Mouse (Mus musculus) bone marrow, adult 2 months (tissue): ENCODE results near the gene Col6a6. TPM values are rescaled to one million over a fixed set of nuclear protein-coding genes. Genes with fewer than 3 reads are reported as not detected.

ENCODE experiments used
- H3K27ac ChIP-seq: fragments of 200-500 bp; 2 replicates; pipeline ENCODE4 v1.5.1; 2012; ENCODE audit warnings: low read depth, mild to moderate bottlenecking, control low read depth, inconsistent platforms, low read length; ENCODE audit not compliant: control insufficient read depth, poor library complexity, insufficient read depth
- H3K4me1 ChIP-seq: fragments of 200-500 bp; 2 replicates; pipeline ENCODE4 v1.6.1; 2011; ENCODE audit warnings: low read length; ENCODE audit not compliant: control insufficient read depth, insufficient read depth
- H3K4me3 ChIP-seq: fragments of 200-500 bp; replicated peaks from 2 replicates; pipeline ENCODE3; 2011; ENCODE audit warnings: mild to moderate bottlenecking, low read depth, low read length, control low read depth; ENCODE audit not compliant: control insufficient read depth
- CTCF ChIP-seq: fragments of 200-500 bp; IDR thresholded peaks from 2 replicates; pipeline ENCODE4 v1.5.1; 2011; ENCODE audit warnings: low read length, control low read depth; ENCODE audit not compliant: control insufficient read depth, insufficient read depth
- POLR2A ChIP-seq: fragments of 200-500 bp; IDR thresholded peaks from 2 replicates; pipeline ENCODE4 v1.6.1; 2011; ENCODE audit warnings: low read depth, mild to moderate bottlenecking, control low read depth, low read length, borderline replicate concordance; ENCODE audit not compliant: control insufficient read depth
- WGBS: fragments of 180-500 bp; shearing (Covaris S2); methylation state at CpG from one replicate; pipeline ENCODE4 v1.1.7; 2018; 5-methylcytosine and 5-hydroxymethylcytosine counted together
- polyA plus RNA-seq: library from polyadenylated mRNA; stranded (reverse); fragments of >200 nt; gene quantifications from 2 replicates; pipeline ENCODE4 v1.2.4, GENCODE M21; 2011; ENCODE audit warnings: low replicate concordance; ENCODE audit not compliant: missing spikeins, insufficient read depth, insufficient read length

Gene Col6a6
- polyA plus RNA-seq, 1 experiment: not detected

DNA sequence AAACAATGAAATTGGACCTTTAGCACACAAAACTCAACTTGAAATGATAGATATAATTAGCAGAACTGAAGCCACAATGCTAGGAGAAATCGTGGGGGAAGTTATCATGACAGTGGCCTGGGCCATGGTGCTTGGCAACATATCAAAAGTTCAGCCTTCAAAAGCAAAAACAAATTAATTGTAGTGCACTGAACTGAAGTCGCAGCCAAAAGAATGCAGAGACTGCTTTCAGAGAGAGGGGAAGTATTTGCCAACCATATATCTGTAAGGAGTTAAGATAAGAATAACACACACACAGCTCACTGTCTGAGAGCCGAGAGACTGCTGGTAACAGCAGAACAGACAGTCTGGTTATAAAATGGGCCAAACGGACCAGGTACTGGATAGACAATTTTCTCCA, 33.0 kb downstream of the Col6a6 start:
- 32% methylated on average over 4 of the region's 4 CpGs for WGBS
- Histone ChIP-seq H3K4me1 (no peaks in the 10 kb centered on the region), H3K27ac (no peak overlapping the region), H3K4me3 (no peak overlapping the region)
- TF ChIP-seq CTCF: no peak
- TF ChIP-seq POLR2A: no peak

DNA sequence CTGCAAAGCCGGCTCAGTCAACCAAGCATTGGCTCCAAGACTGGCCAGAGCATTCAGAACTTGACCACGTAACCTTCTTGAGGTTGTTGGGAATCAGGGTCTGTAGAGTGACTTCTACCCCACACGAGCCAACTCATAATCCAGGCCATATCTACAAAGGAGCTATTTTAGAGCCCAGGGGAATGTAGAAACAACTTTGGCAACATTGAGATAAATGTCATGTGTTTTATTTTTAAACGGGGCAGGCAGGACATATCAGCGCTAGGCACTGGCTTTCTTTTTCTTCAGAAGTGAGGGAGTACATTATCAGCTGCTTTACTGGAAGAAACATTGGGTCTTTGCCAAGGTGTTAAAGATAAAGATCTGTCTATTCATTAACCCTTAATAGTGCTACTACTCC, 36.1 kb downstream of the Col6a6 start:
- Histone ChIP-seq H3K27ac (no peak overlapping the region), H3K4me1 (no peaks in the 10 kb centered on the region), H3K4me3 (no peak overlapping the region)
- WGBS: 50% methylated on average over 5 of the region's 5 CpGs
- TF ChIP-seq CTCF (no peak), POLR2A (no peak)

DNA sequence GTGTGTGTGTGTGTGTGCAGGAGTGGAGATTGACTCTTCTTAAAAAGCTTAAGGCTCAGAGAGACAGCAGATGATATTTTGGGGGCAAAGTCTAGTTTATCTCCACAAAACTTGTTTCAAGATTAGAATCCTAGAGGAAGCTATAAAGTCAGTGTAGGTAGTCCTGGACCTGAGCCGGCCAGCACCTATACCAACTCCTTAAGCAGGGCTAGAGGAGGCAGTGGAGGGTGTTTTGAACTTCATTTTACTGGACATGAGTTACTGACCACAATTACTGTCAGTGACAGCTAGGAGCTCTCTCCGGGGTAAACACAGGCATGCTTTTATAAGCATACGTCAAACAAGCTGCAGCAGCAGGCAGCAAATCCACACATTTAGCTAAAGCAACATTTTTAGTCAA, 39.8 kb downstream of the Col6a6 start:
- TF ChIP-seq POLR2A (no peak), CTCF (no peak)
- Histone ChIP-seq H3K4me1 (no peaks in the 10 kb centered on the region), H3K4me3 (no peak overlapping the region), H3K27ac (no peak overlapping the region)
- 77% methylated on average over 3 of the region's 3 CpGs for WGBS

DNA sequence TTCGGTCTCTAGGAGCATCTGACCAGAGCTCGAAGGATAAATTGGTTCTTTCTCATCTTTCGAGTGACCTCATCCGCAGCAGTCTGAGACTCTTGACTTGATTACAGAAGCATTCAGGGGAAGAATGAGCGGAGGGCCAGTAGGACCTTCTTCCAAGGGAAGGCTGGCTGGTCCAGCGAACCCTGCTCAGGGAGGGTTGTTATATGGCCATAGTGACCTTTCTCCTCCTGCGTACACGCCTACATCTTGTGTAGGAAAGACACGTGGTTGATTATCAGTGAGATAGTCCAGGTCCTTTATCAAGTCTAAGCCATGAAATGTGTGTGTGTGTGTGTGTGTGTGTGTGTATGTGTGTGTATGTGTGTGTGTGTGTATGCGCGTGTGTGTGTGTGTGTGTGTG, 40.2 kb downstream of the Col6a6 start:
- Histone ChIP-seq H3K4me3 (no peak overlapping the region), H3K27ac (no peak overlapping the region), H3K4me1 (no peaks in the 10 kb centered on the region)
- TF ChIP-seq CTCF: no peak
- no peak for TF ChIP-seq POLR2A
- 82% methylated on average over 11 of the region's 11 CpGs for WGBS

DNA sequence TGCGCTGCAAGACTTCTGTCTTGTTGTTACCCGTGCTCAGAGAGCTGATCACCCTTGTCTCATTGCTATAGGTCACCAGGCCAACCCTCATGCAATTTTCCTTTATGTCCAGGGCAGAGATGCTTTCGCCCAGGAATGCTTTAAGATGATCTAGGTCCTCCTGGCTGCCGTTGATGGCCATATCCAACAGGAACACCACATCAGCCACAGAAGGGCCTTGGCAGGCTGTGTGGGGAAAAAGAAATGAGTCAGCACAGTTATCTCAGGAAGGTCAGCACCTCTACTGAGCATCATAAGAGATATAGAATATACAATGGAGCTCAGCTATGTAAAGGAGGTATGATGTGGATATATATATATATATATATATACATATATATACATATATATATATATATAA, 43.9 kb downstream of the Col6a6 start:
- 70% methylated on average over 4 of the region's 4 CpGs for WGBS
- Histone ChIP-seq H3K4me3 (no peak overlapping the region), H3K27ac (no peak overlapping the region), H3K4me1 (no peaks in the 10 kb centered on the region; the same call in 1 of the 2 replicates)
- TF ChIP-seq CTCF (no peak), POLR2A (no peak)

DNA sequence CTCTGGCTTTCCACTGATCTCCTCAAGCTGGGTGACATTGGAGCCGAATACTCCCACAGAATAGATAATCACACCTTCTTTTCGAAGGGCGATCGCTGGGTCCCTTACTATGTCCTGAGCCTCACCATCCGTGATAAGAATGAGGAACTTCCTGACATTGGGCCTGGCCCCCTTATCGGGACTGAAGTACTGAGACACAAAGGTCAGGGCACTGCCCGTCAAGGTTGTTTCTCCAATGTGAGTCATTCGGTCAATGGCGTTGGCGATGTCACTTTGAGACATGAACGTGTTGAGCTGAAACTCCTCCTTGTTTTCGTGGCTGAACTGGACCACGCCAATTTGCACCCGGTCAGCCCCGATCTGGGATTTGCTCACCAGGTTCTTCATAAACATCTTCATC, 47.3 kb downstream of the Col6a6 start:
- Histone ChIP-seq H3K27ac (no peak overlapping the region), H3K4me1 (no peaks in the 10 kb centered on the region; the same call in 1 of the 2 replicates), H3K4me3 (no peak overlapping the region)
- 92% methylated on average over 15 of the region's 15 CpGs for WGBS
- TF ChIP-seq POLR2A (no peak), CTCF (no peak)

DNA sequence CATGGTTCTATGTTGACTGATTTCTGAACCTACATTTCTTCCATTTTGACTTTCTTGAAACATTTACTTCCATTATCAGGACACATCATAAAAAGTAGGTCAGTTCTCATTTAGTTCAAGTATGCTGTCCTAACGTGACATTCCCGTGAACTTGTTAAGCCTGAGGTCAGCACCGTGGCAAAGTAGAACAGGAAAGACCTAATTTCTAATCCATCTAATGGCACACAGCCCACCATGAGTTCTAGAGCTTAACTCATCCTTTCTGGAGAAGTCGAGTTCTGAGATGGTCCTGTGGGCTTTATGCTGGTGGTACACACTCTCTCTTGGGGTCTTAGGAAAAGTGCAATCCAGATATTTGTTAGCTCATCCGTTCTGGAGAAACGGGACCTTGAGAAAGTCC, 49.2 kb downstream of the Col6a6 start:
- no peak overlapping the region for H3K27ac ChIP-seq
- 83% methylated on average over 6 of the region's 6 CpGs for WGBS
- H3K4me1 ChIP-seq: no peaks in the 10 kb centered on the region; the same call in 1 of the 2 replicates
- H3K4me3 ChIP-seq: no peak overlapping the region
- TF ChIP-seq POLR2A (no peak), CTCF (no peak)

DNA sequence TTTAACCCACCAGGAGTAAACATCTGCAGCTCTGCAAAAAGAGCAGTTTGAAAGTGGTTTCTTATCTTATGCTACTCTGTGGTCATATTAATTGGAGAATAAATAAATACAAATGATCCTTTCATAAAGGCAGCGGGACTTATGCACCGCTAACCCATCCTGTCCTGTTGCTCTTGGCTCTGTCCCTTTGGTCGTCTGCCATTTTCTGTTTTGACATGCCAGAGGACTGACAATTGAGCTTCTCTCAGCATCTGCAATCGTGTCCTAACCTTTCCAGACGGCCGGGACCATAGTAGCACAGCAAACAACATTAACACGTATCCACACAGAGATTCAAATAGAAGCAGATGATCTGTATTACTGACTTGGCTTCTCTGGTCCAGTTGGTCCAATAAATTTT, 53.1 kb downstream of the Col6a6 start:
- WGBS: 74% methylated on average over 7 of the region's 7 CpGs
- no peaks in the 10 kb centered on the region for H3K4me1 ChIP-seq
- no peak overlapping the region for H3K27ac ChIP-seq
- H3K4me3 ChIP-seq: no peak overlapping the region
- no peak for TF ChIP-seq CTCF
- no peak for TF ChIP-seq POLR2A

DNA sequence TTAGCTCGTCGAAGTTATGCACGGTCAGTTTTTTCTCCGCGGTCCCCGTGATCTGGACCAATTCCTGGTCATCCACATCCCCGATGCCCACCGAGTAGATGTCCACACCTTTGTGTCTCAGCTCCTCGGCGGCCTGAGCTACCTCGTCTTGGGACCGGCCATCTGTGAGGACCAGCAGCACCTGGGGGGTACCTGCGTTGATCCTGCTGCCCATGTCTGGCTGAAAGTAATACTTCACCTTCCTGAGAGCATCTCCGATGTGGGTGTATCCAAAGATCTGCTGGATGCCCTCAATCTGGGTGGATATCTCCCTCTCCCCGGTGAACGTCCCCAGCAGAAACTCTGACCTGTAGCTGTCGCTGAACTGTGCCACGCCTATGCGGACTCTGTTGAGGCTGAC, 53.6 kb downstream of the Col6a6 start:
- TF ChIP-seq POLR2A: no peak
- TF ChIP-seq CTCF: no peak
- WGBS: 83% methylated on average over 19 of the region's 19 CpGs
- no peak overlapping the region for H3K27ac ChIP-seq

DNA sequence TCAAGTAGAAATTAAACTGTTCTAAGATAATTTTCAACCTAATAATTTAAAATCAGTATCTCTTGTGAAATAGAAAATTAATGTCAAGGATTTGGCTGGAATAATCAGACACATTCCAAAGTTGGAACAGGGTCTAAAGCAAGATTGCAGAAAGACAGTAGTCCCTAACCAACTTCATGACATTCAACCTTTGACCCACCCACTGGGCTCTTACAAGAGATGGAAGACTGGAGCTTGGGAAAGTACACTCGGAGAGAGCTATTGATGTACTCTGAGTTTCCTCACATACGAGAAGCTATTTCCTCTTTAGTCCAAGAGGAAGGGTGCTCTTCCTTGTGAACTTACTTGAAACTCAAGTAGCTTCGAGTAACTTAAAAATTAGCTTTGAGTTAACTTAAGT, 56.6 kb downstream of the Col6a6 start:
- no peak for TF ChIP-seq CTCF
- no peak for TF ChIP-seq POLR2A
- Histone ChIP-seq H3K4me1 (no peaks in the 10 kb centered on the region), H3K4me3 (no peak overlapping the region), H3K27ac (no peak overlapping the region)
- WGBS: 51% methylated on average over 3 of the region's 3 CpGs

More for the DNA sequence above, 53.6 kb downstream of the Col6a6 start:
- no peak overlapping the region for H3K4me3 ChIP-seq
- H3K4me1 ChIP-seq: no peaks in the 10 kb centered on the region
